Mouse (Mus musculus) spleen, postnatal 14 days (tissue): ENCODE measurements at regions not wholly inside any gene's neighbourhood (a gene's known extent, or its start where the extent isn't known, plus 50 kb on each side); places are given as distances from the start of the nearest gene placed in this dataset.

Experiments used
- DNase-seq, 2 experiments: peaks; one replicate each; pipeline ENCODE4 v3.0.0; 2021 to 2022; ENCODE audit warnings: low spot score in 2 of 2

DNA sequence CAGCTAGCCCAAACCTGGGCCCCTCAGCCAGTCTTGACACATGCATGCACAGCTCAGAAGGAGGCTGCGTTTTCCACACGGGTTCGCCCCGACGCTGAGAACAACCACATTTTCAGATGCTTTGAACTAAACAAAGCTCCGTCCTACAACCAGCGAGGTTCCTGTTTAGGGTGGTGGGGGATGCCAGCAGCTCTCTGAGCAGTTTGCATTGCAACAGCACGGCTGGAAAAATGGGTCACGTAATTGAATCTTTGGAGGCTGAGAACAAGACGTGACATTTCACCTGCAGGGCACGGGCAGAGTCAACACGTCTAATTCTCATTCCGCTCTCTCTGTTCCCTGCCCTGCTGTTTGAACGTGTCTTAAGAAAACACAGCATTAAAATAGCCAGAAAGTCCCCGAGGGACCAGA lies 119.2 kb downstream of the Syk start:
- no peak for DNase-seq

DNA sequence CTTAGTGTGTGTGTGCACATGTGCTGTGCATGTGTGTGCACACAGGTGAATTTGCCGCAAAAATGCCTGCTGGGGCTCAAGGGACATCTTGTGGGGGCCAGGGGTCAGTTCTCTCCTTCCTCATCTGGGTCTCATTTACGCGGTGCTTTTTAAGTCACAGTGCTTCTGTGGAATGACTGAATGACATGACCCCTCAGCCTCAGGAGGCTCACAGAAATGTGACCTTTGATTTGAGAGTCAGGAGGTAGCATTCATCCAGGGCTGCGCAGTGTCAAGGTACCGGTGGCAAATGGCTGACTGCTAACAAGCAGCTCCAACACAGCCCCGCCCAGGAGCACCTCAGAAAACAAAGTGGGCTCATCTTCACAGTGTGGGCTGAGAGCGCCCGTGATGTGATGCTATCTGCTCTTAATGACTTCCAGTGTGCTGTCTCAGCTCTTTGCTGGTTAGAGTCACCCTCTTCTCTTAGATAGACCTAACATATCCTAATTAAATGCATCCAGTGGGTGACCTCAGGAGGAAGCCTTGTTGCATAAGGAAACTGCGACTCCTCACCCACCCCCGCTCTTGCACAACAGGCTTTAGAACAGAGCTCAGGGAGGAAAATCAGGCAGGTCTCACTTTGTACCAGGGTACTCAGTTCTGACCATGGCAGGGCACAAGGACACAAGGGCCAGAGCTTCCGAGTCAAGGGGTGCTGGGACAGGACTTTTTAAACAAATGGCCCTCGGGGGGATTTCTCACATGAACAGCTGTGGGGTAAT lies 120.6 kb downstream of the Syk start:
- no peak for DNase-seq

DNA sequence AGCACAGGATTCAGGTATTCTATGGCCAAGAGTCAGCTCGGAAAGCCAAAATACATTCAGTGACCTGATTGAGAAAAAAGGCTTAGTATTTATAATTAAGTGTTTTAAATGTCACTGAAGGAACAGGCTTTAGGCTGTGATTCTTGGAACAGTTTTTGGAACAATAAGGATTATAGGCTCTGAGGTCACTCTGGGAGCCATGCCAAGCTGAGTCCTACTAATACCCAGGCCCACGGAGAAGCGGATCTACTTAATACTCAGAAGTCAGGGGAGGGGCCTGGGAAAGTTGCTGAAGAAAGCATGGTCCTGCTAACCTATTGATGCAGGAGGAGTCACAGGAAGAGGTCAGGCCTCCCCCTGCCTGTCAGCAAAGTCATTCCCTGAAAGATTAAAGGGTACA lies 121.7 kb downstream of the Syk start:
- DNase-seq, result no peak

DNA sequence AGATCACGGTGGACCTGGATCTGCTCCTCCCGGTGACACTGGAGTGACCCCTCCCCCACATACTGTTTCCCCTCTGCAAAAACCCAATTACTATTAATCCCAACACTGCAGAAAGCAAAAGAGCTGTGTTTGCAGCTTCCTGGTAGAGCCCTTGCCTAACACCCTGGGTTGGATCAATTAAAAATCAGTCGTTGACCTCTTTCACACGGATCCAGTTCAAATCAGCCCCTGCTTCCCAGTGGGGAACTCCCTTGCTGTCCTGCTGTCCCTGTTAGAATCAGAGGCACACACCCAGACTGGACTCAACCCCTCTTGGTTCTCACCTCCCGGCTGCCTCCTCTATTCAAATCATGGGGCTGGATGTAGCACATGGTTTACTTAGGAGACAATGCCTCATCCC lies 126.6 kb downstream of the Syk start:
- no peak for DNase-seq

DNA sequence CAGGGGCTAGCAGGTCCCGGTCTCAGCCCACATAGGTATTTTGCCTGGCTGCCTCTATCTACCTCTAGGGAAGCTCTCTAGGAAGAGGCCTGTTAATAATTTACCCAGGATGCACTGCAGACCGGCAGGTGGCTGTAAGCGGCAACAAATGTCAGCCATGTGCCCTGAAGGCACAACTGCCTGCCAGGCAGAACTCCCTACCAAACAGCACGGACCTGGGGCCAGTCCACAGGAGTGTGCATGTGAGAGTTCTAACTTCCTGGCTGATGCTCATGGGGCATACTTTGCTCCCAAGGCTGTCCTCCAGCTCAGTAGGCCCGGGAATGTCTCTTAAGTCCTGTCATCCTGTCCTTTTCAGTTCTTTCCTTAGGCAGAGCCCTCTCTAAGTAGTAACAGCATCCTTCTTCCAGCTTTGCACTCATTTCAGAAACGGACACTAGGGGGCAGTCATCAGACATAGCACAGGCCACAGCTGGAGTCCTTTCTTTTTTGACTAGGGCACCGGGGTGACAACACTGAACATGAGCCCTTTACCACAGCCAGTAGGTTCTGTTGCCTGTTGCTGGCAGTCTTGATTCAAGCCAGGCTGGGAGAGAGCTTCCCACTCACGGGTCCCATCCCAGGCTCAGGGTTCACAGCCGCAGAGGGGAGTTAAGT lies 128.9 kb downstream of the Syk start:
- peak; percentile 12 to 60 for DNase-seq

DNA sequence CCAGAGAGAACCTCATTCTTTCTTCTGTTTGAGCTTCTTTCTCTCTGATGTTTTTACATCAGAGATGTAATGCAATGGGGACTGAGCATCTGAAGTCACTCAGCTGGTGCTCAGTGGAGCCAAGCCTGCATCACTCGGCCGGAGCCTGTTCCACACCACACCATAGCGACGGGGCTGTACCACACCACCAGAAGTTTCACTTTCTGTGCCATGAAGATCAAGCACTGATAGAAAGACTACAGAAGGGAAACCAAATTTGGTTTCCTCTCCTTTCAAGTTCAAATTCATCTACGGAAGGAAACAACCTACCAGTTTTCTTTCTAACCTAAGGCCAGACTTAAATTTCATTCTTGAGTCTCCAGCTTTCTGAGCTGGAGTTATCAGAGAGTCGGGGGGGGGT lies 138.5 kb downstream of the Syk start:
- DNase-seq, result no peak

DNA sequence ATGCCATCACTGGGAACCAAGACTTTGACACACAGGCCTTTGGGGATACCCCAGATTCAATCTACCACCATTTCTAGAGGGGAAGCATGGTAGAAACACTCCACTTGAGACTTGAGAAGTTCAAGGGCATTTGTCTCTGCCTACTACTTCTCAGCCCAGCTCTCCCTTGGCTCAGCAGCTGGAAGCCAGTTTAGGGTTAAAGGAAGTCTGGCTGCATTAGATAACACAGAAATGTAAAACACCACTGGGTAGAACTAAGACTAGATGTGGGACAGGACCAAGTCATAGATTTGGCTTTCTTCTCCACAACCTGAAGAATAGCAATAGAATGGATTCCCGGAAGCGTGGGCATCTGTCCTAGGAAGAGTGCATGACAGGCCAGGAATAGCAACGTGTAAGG lies 139.7 kb downstream of the Syk start:
- DNase-seq, result no peak

DNA sequence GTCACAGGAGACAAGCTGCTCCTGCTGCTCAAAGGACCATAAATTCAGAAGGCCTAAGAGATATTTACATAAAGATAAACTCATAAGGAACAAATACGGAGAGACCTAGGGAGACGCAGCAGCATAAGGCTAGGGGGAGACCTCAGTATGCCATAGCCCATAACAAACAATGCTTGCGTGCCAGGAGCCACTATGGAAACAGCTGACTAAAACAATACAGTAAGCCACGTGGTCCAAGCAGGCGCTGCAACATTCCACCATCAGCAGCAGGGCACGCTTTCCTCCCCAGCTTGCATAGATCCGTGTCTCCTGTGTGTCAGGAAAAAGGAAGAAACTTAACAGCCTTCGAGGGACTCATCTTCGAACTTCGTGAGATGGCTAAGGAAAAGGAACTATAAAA lies 143.1 kb downstream of the Syk start:
- no peak for DNase-seq

DNA sequence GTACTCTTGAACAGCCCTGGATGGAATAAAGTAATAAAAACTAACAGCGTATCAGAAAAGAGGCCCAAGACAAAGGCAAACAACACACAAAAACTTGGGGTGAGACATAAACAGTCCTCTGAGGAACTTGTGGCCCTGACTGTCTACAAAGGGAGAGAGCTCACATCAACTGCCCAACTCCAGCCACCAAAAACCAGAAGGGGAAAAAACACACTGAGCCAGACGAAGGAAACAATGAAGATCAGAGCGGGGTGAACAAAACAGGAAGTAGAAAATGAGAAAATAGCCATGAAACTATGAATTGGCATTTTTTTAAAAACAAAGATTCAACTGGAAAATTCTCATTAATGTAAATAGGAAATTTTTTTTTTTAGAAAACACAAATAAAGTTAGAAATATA lies 143.6 kb downstream of the Syk start:
- DNase-seq, result no peak

DNA sequence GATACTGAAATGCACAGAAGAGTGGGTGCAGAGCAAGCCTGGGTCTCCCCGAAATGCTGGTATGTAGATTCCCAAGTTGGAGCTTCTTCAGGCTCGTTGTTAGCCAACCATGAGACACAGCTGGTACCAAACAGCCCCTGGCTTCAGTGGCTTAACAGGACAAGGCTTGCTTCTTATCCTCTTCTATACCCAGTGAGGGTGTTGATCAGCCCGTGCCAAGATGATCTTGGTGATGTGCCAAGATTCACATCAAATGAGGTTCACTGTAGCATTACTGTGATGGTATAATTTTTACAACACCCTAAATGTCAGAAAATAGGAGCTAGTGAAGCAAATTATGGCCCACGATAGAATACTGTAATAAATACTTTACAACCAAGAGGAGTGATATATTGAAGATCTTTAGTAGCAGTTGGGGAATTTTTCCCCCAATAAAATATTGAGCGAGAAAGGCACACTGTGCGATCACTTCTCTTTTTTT lies 152.5 kb downstream of the Syk start:
- no peak for DNase-seq

DNA sequence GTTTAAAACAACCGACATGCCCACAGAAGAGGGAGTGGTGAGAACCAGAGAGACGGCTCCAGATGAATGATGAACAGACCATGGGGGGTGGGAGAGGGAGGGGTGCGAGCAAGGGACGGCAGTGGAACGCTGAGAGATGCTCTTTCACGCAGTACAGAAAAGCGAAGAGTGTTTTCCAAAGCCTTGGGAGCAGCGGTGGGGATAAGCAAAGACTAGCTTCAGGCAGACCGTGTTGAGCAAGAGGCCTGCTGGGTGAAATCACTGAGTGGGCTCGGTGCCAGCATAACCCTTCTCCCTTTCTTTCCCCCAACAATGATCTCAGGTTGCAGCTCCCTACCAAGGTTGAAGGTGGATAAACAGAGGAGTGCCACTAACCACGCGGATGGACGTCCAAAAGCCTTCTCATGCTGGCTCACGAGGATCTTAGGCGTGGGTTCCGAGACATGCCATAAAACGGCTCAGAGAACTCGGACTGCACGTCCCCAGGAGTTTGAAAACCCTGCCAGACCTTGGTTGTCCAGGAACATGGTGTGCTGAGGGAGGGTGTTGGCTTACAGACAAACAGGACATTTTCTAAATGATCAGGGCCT lies 153.1 kb downstream of the Syk start:
- no peak for DNase-seq

DNA sequence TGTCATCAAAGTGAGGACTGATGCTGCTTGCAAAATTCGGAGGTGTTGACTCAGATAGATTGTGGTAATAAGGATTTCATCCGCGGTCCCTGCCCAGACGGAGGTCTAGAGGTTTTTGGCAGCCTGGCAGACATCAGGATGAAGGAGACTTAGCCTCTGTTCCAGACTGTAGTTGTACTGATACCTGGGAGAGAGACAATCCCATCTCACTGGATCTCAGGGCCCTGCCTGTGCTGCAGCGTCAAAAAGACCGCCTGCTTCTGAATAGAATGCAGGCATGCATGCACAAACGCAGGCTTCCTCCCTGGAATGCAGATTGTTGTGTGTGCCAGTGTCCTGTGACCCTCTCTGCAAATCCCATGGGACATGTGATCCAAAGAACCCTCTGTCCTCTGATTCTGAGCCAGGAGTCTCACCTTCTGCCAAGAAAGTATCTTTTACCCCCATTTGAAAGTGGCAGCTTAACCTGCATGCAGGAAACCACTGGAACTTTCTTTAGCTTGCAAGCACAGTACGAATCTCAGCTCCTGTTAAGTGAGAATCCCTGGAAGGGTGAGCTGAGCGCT lies 155.2 kb downstream of the Syk start:
- DNase-seq, result no peak

DNA sequence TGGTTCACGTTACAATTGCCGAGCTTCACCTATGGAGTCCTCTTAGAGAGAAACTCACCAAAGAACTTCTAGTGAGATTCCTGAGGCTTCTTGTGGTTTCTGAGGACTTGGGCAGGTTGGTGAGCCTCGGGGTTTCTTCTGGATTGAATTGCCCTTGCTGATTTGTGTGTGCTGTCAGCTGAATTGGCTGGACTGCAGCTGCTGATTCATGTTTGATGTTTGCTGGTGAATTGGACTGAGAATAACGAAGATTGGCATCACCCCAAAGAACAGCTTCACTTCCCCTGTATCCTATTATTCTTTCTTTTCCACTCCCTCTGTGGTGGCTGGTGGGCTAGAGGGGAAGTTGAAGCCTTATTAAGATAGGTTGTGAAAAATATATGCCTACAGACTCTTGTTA lies 158.4 kb downstream of the Syk start:
- no peak for DNase-seq

DNA sequence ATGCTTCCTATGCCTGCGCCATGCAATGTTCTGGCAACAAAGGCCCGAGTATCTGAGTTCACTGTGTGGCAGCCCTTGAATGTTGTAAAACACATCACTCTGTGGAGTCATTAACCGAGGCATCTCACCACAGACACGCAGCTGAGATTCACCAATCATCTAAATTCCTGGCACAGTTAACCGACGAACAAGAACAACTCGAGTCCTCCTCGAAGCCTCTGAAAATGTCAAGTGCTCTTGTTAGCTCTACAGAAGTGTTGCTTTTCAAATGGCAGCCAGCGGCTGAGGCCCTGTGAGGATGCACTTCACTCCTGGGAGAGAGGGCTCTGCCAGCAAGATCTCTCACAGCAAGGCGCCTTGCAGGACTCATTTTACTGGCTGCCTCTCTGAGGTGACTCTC lies 173.0 kb downstream of the Syk start:
- DNase-seq, result no peak

DNA sequence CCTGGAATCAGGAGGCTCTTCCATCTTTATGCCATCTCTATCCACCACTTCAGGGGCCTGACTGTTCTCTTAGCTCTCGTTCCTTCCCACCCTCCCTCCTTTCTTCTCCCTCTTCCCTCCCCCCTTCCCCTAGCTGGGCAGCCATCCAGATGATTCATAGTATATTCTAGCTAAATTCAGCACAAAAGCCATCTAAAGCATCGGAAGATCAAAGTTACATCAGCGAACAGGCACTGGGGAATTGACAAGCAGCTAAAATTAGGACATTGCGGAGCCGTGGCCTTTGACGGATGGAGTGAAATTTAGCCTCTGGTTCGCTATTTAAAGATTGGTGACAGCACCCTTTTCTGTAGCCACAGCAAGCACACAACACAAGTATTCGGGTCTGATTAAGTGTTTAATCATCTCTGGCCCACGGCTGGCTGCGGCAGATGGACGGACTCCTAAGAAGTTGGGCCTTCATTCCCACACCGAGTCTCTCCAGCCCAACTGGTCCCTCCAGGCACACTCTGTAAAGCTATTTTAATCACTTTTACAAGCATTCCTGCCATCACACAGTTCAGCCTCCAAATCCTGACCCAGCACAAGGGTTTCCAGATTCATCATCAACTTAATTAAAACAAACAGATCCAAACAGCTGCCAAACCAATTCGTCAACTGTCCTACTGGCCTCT lies 163.8 kb downstream of the Auh start:
- no peak for DNase-seq

DNA sequence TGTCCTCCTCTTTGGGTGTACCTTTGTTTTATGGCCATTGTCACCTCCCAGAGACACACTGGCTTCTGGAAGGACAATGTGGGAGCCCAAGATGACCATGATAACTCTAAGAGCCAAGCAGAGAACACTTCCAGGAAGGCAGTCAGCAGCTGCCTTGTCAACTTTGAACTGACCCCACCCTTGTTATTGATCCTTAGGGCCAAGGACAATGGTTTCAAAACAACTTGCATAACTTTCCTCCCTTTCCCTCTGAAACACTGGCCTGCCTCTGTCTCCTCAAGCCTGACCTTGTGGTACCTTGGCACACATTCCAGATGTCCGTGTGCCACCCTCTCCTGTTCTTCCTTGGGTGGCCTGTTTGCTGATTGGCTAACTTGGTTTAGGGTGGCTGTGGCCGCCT lies 163.2 kb downstream of the Auh start:
- no peak for DNase-seq

DNA sequence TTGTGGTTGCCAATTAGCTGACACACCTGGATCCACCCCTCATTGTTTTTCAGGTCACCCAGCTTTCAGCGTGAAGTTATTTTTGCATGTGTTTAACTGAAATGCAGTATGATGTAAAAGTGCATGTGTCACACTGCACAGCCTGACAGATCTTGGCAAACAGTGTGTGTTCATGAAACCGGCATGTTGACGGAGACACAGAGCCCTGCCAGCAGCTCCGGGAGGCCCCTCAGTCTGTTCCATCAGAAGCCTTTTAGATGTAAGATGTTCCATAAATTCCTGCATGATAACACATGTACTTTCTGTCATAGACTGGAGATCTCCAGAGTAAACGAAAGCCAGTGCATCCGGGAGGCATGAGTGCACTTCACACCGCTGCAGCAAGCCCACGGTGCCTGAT lies 159.5 kb downstream of the Auh start:
- DNase-seq, result no peak

DNA sequence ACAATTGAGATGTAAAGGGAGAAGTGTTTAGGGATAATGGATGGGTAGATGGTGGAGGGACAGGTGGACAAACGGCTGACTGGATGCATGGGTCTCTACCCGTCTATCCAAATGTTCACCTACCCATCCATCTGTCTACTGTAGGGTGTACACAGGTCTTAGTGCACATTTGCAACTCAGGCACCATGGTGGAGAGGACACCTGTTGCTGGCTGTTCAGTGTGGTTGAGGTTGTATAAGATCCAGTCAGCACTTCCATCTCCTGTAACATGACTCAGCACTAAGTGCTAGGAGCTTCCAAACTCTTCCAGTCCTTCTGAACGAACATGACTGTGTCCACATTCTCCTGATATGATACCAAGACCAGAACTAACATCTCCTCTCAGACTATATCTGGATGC lies 158.0 kb downstream of the Auh start:
- no peak for DNase-seq

DNA sequence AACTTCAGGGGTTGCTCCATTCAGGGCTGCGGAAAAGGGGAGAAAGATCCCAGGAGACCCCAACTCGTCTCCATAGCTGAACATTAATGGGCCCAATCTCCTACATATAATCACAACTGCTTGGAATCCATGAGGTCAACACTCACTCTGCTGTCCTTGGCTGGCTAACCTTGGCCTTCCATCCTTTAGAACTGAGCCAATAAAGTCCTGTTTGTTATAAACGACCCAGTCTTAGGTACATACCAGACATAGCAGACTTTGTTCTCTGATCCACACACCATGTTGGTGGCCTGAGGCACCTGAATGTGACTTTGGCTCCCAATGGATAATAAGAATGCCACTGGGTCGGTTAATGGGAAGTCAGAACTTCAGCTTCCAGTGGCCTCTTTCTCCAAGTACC lies 157.4 kb downstream of the Auh start:
- no peak for DNase-seq

DNA sequence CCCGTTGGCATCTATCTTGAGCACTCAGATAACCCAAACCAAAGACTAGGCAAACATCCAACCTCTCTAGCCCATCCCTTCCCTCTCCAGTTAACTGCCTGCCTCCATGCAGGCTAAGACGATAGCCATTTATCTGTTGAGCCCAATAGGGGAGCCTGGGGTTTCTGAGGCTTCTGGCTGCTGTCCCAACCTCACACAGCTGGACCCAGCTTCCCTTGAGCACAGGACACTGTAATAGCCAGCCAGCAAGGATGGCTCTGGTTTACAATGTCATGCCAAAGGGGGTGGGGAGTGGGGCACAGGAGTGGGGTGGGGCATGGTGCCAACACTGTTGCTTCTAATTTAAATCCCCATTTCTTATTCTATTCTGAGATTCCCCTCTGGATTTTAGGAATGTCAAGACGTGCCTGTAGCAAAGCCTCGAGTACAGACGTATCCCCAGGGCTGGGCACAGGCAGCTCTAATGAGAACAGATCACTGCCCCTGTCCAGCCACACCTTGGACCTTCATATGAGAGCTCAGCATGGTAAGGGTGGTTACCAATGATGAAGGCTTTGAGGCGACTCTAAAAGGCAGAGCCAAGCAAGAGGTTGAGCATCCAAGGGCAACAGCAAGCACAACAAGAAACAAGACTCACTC lies 152.0 kb downstream of the Auh start:
- no peak for DNase-seq

DNA sequence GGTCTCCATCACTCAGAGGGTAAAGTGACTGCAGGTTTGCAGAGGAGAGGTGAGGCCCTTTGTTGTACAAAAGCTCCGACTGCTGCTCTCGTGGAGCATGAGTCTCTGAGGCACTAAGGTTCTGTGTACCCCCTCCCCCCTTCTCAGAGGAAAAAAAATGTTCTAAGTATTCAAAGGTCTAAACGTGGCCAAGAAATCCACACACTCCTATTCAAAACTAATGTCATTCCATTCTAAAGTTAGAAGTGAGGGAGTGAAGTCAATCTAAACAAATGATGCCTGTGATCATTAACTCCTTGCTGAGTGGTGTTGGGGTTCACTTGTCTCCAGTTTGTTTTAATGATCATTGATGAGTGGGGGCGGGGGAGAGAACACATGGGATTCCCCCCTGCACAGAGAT lies 150.6 kb downstream of the Auh start:
- DNase-seq, result no peak
